Mouse (Mus musculus): ENCODE results near the gene Gmds. TPM values are rescaled to one million over a fixed set of nuclear protein-coding genes. Genes with fewer than 3 reads are reported as not detected.

The Gmds gene
- total RNA-seq, 2 experiments from 2014 or later, result 4.9 to 5.4 TPM

- no peak for DNase-seq
Observed at GRCm38 (mm10) chr13:32026226-32026975, 312.1 kb downstream of the Gmds start.

- DNase-seq, result no peak
Observed at GRCm38 (mm10) chr13:32024822-32025221, 313.7 kb downstream of the Gmds start.

- DNase-seq, result no peak
Observed at GRCm38 (mm10) chr13:32020455-32021249, 317.9 kb downstream of the Gmds start.

- peak in 1 of 2 experiments; percentile 2 for DNase-seq
Observed at GRCm38 (mm10) chr13:32019256-32019620, 319.3 kb downstream of the Gmds start.

- peak; percentile 87 to 91 for DNase-seq
Observed at GRCm38 (mm10) chr13:32018518-32019255, 319.9 kb downstream of the Gmds start.

- no peak for DNase-seq
Observed at GRCm38 (mm10) chr13:32008802-32009201, 329.7 kb downstream of the Gmds start.

- no peak for DNase-seq
Observed at GRCm38 (mm10) chr13:32008116-32008641, 330.4 kb downstream of the Gmds start.

GRCm38 (mm10) chr13:31993391-31993790 lies 345.1 kb downstream of the Gmds start:
- DNase-seq, result no peak

- DNase-seq, result peak; percentile 3 to 25
Observed at GRCm38 (mm10) chr13:31992409-31993201, 345.9 kb downstream of the Gmds start.

GRCm38 (mm10) chr13:31981198-31981597 lies 357.3 kb downstream of the Gmds start:
- no peak for DNase-seq

- DNase-seq, result no peak
Observed at GRCm38 (mm10) chr13:31978126-31978525, 360.4 kb downstream of the Gmds start.

GRCm38 (mm10) chr13:31974751-31975479 lies 363.6 kb downstream of the Gmds start:
- DNase-seq, result no peak

- DNase-seq, result no peak
Observed at GRCm38 (mm10) chr13:31971040-31971501, 367.5 kb downstream of the Gmds start.

- no peak for DNase-seq
Observed at GRCm38 (mm10) chr13:31968272-31968671, 370.3 kb downstream of the Gmds start.

- no peak for DNase-seq
Observed at GRCm38 (mm10) chr13:31966931-31967532, 371.5 kb downstream of the Gmds start.

- no peak for DNase-seq
Observed at GRCm38 (mm10) chr13:31960514-31960913, 378.0 kb downstream of the Gmds start.

- DNase-seq, result no peak
Observed at GRCm38 (mm10) chr13:31958346-31959335, 379.9 kb downstream of the Gmds start.

GRCm38 (mm10) chr13:31956584-31956983 lies 382.0 kb downstream of the Gmds start:
- DNase-seq, result peak; percentile 85 to 90

GRCm38 (mm10) chr13:31956112-31956511 lies 382.4 kb downstream of the Gmds start:
- no peak for DNase-seq
